Mouse (Mus musculus): ENCODE measurements around the gene Neurl1b. TPM values are rescaled to one million over a fixed set of nuclear protein-coding genes. Genes with fewer than 3 reads are reported as not detected.

Gene Neurl1b
- total RNA-seq, 2 experiments from 2014 or later, result 2.6 to 4.1 TPM

GRCm38 (mm10) chr17:26451651-26452295 is 37.1 kb downstream of the Neurl1b start:
- peak; percentile 72 for DNase-seq

GRCm38 (mm10) chr17:26452371-26452972 is 37.8 kb downstream of the Neurl1b start:
- DNase-seq, result peak; percentile 58

GRCm38 (mm10) chr17:26457506-26457905 is 42.9 kb downstream of the Neurl1b start:
- DNase-seq, result no peak

- DNase-seq, result no peak
These were observed 43.4 kb downstream of the Neurl1b start for GRCm38 (mm10) chr17:26458049-26458448.

- peak; percentile 47 for DNase-seq
These were observed 48.1 kb downstream of the Neurl1b start for GRCm38 (mm10) chr17:26462634-26463170.

GRCm38 (mm10) chr17:26463432-26463831 is 48.8 kb downstream of the Neurl1b start:
- no peak for DNase-seq

- DNase-seq, result no peak
These were observed 49.4 kb downstream of the Neurl1b start for GRCm38 (mm10) chr17:26463984-26464383.

GRCm38 (mm10) chr17:26464481-26464880 is 49.9 kb downstream of the Neurl1b start:
- DNase-seq, result no peak

- peak; percentile 57 for DNase-seq
These were observed 50.3 kb downstream of the Neurl1b start for GRCm38 (mm10) chr17:26464972-26465371.

- DNase-seq, result peak; percentile 62
These were observed 52.1 kb downstream of the Neurl1b start for GRCm38 (mm10) chr17:26466741-26467150.

GRCm38 (mm10) chr17:26467619-26468018 is 53.0 kb downstream of the Neurl1b start:
- DNase-seq, result no peak

GRCm38 (mm10) chr17:26468102-26468894 is 53.7 kb downstream of the Neurl1b start:
- no peak for DNase-seq

GRCm38 (mm10) chr17:26476871-26477270 is 62.2 kb downstream of the Neurl1b start:
- DNase-seq, result no peak

GRCm38 (mm10) chr17:26478672-26479071 is 64.0 kb downstream of the Neurl1b start:
- DNase-seq, result no peak

- peak; percentile 50 for DNase-seq
These were observed 65.0 kb downstream of the Neurl1b start for GRCm38 (mm10) chr17:26479619-26480018.

- no peak for DNase-seq
These were observed 66.3 kb downstream of the Neurl1b start for GRCm38 (mm10) chr17:26480956-26481355.

GRCm38 (mm10) chr17:26484626-26485421 is 70.2 kb downstream of the Neurl1b start:
- DNase-seq, result peak; percentile 67

GRCm38 (mm10) chr17:26487266-26487665 is 72.6 kb downstream of the Neurl1b start:
- peak; percentile 68 for DNase-seq

- no peak for DNase-seq
These were observed 73.3 kb downstream of the Neurl1b start for GRCm38 (mm10) chr17:26487917-26488316.

GRCm38 (mm10) chr17:26488711-26489403 is 74.2 kb downstream of the Neurl1b start:
- DNase-seq, result peak; percentile 90

- DNase-seq, result no peak
These were observed 75.4 kb downstream of the Neurl1b start for GRCm38 (mm10) chr17:26490072-26490471.

All from gastrocnemius, postnatal 25 days (tissue).